Mouse (Mus musculus) kidney, adult 2 months (tissue): Measurements from ENCODE around the gene Ndufa4l2. TPM values are rescaled to one million over a fixed set of nuclear protein-coding genes. Genes with fewer than 3 reads are reported as not detected.

Source experiments
- DNase-seq: peaks from one replicate; pipeline ENCODE4 v3.0.0; 2021
- H3K27ac ChIP-seq: fragments of 200-500 bp; 2 replicates; pipeline ENCODE4 v1.5.1; 2012; ENCODE audit warnings: low read depth, low read length, control low read depth, inconsistent platforms; ENCODE audit not compliant: insufficient read depth
- H3K27me3 ChIP-seq: fragments of 200-500 bp; replicated peaks from 2 replicates; pipeline ENCODE4 v1.6.1; 2012; ENCODE audit warnings: mild to moderate bottlenecking, moderate library complexity, low read length, inconsistent platforms; ENCODE audit not compliant: control insufficient read depth, insufficient read depth
- H3K36me3 ChIP-seq: fragments of 200-500 bp; 2 replicates; pipeline ENCODE4 v1.6.1; 2012; ENCODE audit warnings: mild to moderate bottlenecking, moderate library complexity, low read length, inconsistent platforms; ENCODE audit not compliant: control insufficient read depth, insufficient read depth
- H3K4me1 ChIP-seq: fragments of 200-500 bp; 2 replicates; pipeline ENCODE4 v1.6.1; 2011; ENCODE audit warnings: low read length; ENCODE audit not compliant: control insufficient read depth, insufficient read depth
- H3K4me3 ChIP-seq: fragments of 200-500 bp; 2 replicates; pipeline ENCODE4 v1.5.1; 2011; ENCODE audit warnings: mild to moderate bottlenecking, low read depth, low read length, control low read depth; ENCODE audit not compliant: insufficient read depth
- CTCF ChIP-seq: fragments of 200-500 bp; conservative IDR thresholded peaks from 2 replicates; pipeline ENCODE4 v1.5.1; 2011; ENCODE audit warnings: low read depth, mild to moderate bottlenecking, control low read depth, low read length, moderate library complexity, mixed read lengths; ENCODE audit not compliant: insufficient read depth, insufficient read length
- POLR2A ChIP-seq: fragments of 200-500 bp; IDR thresholded peaks from one replicate; pipeline ENCODE4 v1.6.1; 2011; ENCODE audit warnings: low read depth, low read length, control low read depth
- WGBS: fragments of 180-500 bp; shearing (Covaris S2); methylation state at CpG from one replicate; pipeline ENCODE4 v1.1.7; 2018; 5-methylcytosine and 5-hydroxymethylcytosine counted together
- polyA plus RNA-seq: library from polyadenylated mRNA; depleted of rRNA; stranded (reverse); fragments of >200 nt; gene quantifications from 2 replicates; pipeline ENCODE4 v1.2.3, GENCODE M21; 2012

The Ndufa4l2 gene
- polyA plus RNA-seq, 1 experiment: 24.4 TPM

DNA sequence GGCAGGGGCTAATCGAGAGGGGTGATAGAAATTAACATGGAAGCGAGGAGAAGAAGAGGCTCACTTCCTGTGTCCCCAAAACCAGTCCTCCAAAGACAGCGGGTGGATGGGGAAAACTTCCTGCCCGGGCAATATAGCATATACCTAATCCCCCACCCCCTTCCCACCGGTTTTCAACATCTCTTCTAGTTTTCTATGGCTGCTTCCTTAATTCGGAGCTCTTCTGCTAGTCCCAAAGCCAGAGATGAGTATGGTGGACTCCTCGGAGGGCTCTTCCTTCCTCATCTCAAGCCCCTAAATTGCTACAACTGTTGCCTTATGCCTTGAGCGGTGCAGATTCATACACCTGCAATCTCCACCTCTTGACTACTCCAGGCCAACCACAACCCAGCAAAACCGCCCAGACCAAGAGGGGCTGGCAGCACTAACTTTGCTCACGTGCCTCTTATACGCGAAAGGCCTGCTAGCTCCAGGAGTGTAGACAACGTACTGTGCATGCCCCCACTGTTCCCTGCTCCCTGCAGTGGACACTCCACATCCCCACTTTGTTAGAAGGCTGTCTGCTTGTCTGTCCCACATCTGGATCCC, 562 bp upstream of the Ndufa4l2 start:
- H3K27me3 ChIP-seq: 0 out of 2 replicates have a peak, but pooled peaks cover 1% of the 10 kb centered on the region
- H3K4me1 ChIP-seq: peaks cover 12% of the 10 kb centered on the region; the same call in 1 of the 2 replicates

DNA sequence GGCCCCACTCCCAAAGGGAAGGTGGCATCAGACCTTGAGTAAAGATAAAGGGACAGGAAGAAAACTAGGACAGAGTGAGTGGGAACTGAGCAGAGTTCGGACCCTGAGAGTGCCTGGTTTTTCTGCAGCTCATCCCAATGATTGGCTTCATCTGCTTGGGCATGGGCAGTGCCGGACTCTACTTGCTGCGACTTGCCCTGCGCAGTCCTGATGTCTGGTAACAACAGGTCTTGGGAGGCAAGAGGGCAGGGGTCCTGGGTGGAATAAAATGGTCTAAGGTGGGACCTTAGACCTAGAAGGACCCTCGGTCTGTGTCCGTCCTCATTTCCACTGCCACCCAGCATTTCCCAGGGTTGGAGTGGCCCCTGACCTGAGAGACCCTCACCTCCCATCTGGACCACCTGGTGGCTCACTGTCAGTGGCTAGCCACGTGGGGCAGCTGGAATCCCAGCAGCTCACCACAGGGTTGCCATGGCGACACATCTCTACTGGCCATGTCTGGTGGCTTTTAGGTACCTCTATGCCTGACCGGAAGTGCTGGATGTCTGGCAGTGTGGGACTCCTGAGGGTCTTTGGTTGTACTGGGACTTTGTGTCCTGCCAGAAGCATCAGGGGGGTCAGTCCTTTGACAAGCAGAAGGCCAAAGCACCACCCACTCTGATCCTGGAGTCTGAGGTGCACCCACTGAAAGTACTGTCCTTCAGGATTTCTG, 660 bp downstream of the Ndufa4l2 start:
- Histone ChIP-seq H3K27ac (peak overlapping the region; percentile 70; the same call in 1 of the 2 replicates), H3K27me3 (0 out of 2 replicates have a peak, but pooled peaks cover 1% of the 10 kb centered on the region), H3K4me1 (peaks cover 12% of the 10 kb centered on the region; the same call in 1 of the 2 replicates), H3K4me3 (peak overlapping the region; percentile 42), H3K36me3 (0 out of 2 replicates have a peak, but pooled peaks cover 1% of the 10 kb centered on the region)
- WGBS: 49% methylated on average over 9 of the region's 9 CpGs
- DNase-seq: no peak
- TF ChIP-seq CTCF (no peak), POLR2A (no peak)

More for the DNA sequence above, 562 bp upstream of the Ndufa4l2 start:
- no peak for TF ChIP-seq CTCF
- no peak for TF ChIP-seq POLR2A
- H3K4me3 ChIP-seq: no peak overlapping the region
- 28% methylated on average over 13 of the region's 13 CpGs for WGBS
- H3K36me3 ChIP-seq: 0 out of 2 replicates have a peak, but pooled peaks cover 1% of the 10 kb centered on the region
- no peak overlapping the region for H3K27ac ChIP-seq
- DNase-seq: no peak

DNA sequence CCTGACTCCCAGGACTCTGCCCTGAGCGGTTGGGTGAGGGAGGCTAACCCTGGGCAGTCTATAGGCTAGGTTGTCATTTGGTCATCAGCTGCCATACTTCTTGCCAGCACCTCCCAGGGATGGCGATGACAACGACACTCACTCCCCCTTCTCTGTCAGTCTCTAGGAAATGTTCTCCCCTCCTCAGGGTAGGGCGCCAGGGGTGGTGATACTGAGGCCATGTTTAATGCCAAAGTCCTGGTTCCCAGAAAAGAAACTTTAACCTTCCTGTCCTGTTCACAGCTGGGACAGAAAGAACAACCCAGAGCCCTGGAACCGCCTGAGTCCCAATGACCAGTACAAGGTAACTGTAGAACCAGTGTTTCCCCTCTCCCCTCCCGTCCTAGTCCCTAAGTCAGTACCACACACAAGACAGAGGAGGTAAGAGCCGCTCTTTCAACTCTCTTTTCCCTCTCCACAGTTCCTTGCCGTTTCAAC, 1.3 kb downstream of the Ndufa4l2 start:
- TF ChIP-seq POLR2A (peak; percentile 25), CTCF (no peak)
- DNase-seq: peak; percentile 56
- Histone ChIP-seq H3K27ac (peak overlapping the region; percentile 70), H3K4me3 (no peak overlapping the region), H3K27me3 (0 out of 2 replicates have a peak, but pooled peaks cover 1% of the 10 kb centered on the region), H3K36me3 (0 out of 2 replicates have a peak, but pooled peaks cover 1% of the 10 kb centered on the region), H3K4me1 (peaks cover 12% of the 10 kb centered on the region; the same call in 1 of the 2 replicates)
- WGBS: 39% methylated on average over 8 of the region's 8 CpGs

DNA sequence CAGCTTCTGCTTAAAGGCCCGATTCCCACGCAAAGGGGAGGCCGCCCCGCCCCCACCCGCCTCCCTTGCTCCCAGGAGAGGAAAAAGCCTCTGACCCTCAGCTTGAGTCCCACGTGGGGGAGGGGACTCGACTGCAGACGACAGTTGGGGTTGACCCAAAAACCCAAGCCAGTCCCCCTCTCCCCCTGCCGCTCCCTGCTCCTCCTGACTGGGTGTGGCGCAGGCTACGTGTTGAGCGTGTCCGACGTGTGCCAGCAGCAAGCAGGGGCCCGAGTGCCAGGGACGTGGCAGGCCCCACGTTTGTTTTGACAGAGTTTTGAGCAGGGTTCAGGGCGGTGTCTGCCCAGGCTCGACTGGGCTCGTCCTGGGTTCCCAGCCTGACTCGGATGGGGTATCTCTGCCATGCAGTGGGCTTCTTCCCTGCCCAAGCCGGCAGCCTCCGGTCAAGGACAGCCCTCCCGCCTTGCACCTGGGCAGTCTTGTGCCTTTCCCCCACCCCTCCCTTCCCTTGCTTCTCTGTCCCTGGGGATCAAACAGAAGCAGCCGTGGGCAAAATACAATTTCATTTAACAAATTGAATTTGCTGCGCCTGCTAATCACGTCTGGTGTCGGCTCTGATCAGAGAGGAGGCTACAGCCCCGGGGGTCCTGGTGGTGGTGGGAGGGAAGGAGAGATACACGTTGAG, 2.0 kb downstream of the Ndufa4l2 start:
- no peak overlapping the region; the same call in 1 of the 2 replicates for H3K4me3 ChIP-seq
- H3K27me3 ChIP-seq: no peaks in the 10 kb centered on the region
- WGBS: 31% methylated on average over 30 of the region's 30 CpGs
- H3K27ac ChIP-seq: no peak overlapping the region; the same call in 1 of the 2 replicates
- DNase-seq: peak; percentile 46
- H3K36me3 ChIP-seq: 0 out of 2 replicates have a peak, but pooled peaks cover 1% of the 10 kb centered on the region
- peaks cover 15% of the 10 kb centered on the region; the same call in 1 of the 2 replicates for H3K4me1 ChIP-seq
- TF ChIP-seq POLR2A (no peak), CTCF (no peak)

DNA sequence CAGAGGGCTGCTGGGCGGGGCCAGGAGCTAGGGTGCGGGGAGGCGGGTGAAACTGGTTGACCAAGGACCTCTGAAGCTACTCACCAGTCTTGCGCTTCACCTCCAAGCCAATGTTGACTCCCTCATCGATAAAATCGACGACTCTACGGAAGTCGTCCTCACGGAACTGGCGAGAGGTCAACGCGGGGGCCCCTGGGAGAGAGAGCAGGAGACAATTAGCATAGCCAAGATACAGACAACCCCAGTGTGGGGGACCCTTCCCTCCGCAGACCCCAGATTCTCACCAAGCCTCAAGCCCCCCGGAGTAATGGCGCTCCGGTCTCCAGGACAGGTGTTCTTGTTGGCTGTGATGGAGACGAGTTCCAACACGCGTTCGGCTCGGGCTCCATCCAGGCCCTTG, 3.2 kb downstream of the Ndufa4l2 start:
- Histone ChIP-seq H3K36me3 (0 out of 2 replicates have a peak, but pooled peaks cover 1% of the 10 kb centered on the region), H3K27me3 (no peaks in the 10 kb centered on the region), H3K27ac (no peak overlapping the region), H3K4me3 (no peak overlapping the region), H3K4me1 (peaks cover 15% of the 10 kb centered on the region; the same call in 1 of the 2 replicates)
- 94% methylated on average over 22 of the region's 22 CpGs for WGBS
- DNase-seq: no peak
- no peak for TF ChIP-seq POLR2A
- TF ChIP-seq CTCF: no peak

DNA sequence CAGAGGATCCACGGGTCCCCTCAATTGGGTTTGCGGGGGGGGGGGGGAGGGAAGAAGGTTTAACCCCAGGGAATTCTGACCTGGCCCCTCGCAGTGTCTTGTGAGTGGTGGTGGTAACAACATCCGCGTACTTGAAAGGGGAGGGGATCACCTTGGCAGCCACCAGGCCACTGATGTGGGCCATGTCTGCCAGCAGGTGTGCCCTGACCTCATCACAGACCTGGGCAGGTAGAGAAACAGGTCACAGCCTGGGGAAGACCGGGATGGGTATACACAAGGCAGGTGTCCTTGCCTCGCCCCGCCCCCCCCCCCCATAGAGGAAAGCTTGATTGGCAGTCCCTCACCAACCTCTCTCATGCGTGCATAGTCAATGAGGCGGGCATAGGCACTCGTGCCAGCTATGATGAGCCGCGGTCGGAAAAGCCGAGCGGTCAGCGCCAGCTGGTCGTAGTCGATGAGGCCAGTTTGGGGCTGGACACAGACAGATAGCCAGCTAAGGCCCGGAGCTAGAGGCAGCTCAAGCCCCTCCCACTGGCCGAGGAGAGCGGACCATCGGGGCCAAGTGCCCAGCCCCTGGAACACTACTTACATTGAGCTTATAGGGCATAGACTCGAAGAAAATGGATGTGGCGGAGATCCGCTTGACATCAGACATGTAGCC, 4.4 kb downstream of the Ndufa4l2 start:
- peaks cover 15% of the 10 kb centered on the region; the same call in 1 of the 2 replicates for H3K4me1 ChIP-seq
- no peak overlapping the region for H3K27ac ChIP-seq
- DNase-seq: no peak
- H3K27me3 ChIP-seq: no peaks in the 10 kb centered on the region
- TF ChIP-seq CTCF: no peak
- TF ChIP-seq POLR2A: no peak
- WGBS: 83% methylated on average over 26 of the region's 26 CpGs
- H3K36me3 ChIP-seq: 0 out of 2 replicates have a peak, but pooled peaks cover 1% of the 10 kb centered on the region
- H3K4me3 ChIP-seq: no peak overlapping the region
